Mouse (Mus musculus) spleen, adult 2 months (tissue): ENCODE measurements around the gene Rheb.

ENCODE experiments used
- CTCF ChIP-seq: fragments of 200-500 bp; IDR thresholded peaks from 2 replicates; pipeline ENCODE4 v1.5.1; 2011; ENCODE audit warnings: mild to moderate bottlenecking, inconsistent platforms; ENCODE audit not compliant: insufficient read depth, insufficient read length, insufficient replicate concordance; ENCODE audit errors: extremely low read depth
- POLR2A ChIP-seq: fragments of 200-500 bp; IDR thresholded peaks from 2 replicates; pipeline ENCODE4 v1.6.1; 2011; ENCODE audit warnings: low read depth, low read length, inconsistent platforms

- TF ChIP-seq CTCF (no peak), POLR2A (no peak)
Measured at GRCm38 (mm10) chr5:24779881-24780512, 62.4 kb downstream of the Rheb start.
